Mouse (Mus musculus) liver, embryonic 14.5 days (tissue): ENCODE data around the gene Fam151a.

Experiments
- CTCF ChIP-seq: IDR thresholded peaks from 2 replicates; pipeline ENCODE4 v1.5.1; 2016; ENCODE audit warnings: antibody characterized with exemption, low read depth, control low read depth
- EP300 ChIP-seq: IDR thresholded peaks from 2 replicates; pipeline ENCODE4 v1.6.1; 2016; ENCODE audit warnings: antibody characterized with exemption, low read depth

- TF ChIP-seq CTCF (peak; percentile 78), EP300 (no peak)
These were observed 33.7 kb upstream of the Fam151a start for GRCm38 (mm10) chr4:106699989-106700388.
